Mouse (Mus musculus): Measurements from ENCODE around the gene Itga6. TPM values are rescaled to one million over a fixed set of nuclear protein-coding genes. Genes with fewer than 3 reads are reported as not detected.
A peak's percentile ranks its signal among the peaks of the same experiment; 100 is the strongest.

The Itga6 gene
- polyA plus RNA-seq, 1 experiment, result 151 TPM

DNA sequence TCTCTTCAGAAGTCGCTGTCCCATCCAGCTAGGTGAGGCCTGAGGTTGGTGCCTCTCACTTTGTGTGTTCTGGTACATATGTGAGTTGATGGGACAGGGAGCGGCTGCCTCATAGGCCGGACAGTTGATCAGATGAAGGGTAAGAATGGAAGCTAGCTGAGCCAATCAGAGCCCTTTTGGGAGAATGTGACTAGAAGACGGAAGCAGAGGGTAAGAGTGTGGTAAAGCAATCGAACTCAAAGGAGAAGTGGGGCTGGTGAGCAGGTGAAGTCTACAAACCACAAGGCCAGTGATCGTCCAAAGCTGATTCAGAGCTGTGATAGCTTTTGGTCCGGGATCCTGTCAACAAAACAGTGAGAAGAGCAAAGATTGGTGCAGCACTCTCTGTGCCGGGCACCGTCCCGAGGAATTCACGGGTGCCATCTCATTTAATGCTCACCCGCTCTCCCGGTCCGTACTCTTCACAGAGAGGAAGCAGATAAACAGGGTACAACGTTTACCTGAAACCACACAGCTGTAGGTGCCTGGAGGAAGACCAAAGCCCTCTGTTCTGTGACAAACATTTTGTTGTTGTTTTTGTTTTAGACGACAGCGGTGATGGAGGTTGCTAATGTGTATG lies 9.8 kb upstream of the Itga6 start:
- Histone ChIP-seq H3K9ac (ENCODE audit: low read depth, poor library complexity, severe bottlenecking) (no peak overlapping the region), H3K36me3 (ENCODE audit: control insufficient read depth, insufficient read depth, low read length, poor library complexity, severe bottlenecking) (no peaks in the 10 kb centered on the region), H3K9me3 (replicated peaks; ENCODE audit: control insufficient read depth, insufficient read depth, low read length, poor library complexity, severe bottlenecking) (no peaks in the 10 kb centered on the region), H3K27me3 (ENCODE audit: control insufficient read depth, insufficient read depth, low read length, poor library complexity, severe bottlenecking) (no peaks in the 10 kb centered on the region), H3K27ac (ENCODE audit: insufficient read depth, low read length) (no peak overlapping the region), H3K4me1 (ENCODE audit: control insufficient read depth, insufficient read depth, low read length) (peaks cover under 1% of the 10 kb centered on the region), H3K4me3 (ENCODE audit: low read depth, low read length) (no peak overlapping the region)
- TF ChIP-seq CTCF (IDR thresholded peaks at IDR 0.05; ENCODE audit: low read depth, low read length), result no peak
- TF ChIP-seq POLR2A (IDR thresholded peaks at IDR 0.05; ENCODE audit: insufficient read depth, low read length), result no peak
- no peak for TF ChIP-seq EP300 (IDR thresholded peaks at IDR 0.05; ENCODE audit: insufficient read depth, low read depth, low read length)

GRCm38 (mm10) chr2:71736213-71736612 lies 9.2 kb upstream of the Itga6 start:
- H3K4me1 ChIP-seq (ENCODE audit: control insufficient read depth, insufficient read depth, low read length), result no peaks in the 10 kb centered on the region
- no peaks in the 10 kb centered on the region for H3K9me3 ChIP-seq (replicated peaks; ENCODE audit: control insufficient read depth, insufficient read depth, low read length, poor library complexity, severe bottlenecking)
- no peak overlapping the region for H3K4me3 ChIP-seq (ENCODE audit: low read depth, low read length)
- no peaks in the 10 kb centered on the region for H3K36me3 ChIP-seq (ENCODE audit: control insufficient read depth, insufficient read depth, low read length, poor library complexity, severe bottlenecking)
- no peak overlapping the region for H3K27ac ChIP-seq (ENCODE audit: insufficient read depth, low read length)
- H3K27me3 ChIP-seq (ENCODE audit: control insufficient read depth, insufficient read depth, low read length, poor library complexity, severe bottlenecking), result no peaks in the 10 kb centered on the region
- no peak for TF ChIP-seq POLR2A (IDR thresholded peaks at IDR 0.05; ENCODE audit: insufficient read depth, low read length)
- peak; percentile 19 for TF ChIP-seq CTCF (IDR thresholded peaks at IDR 0.05; ENCODE audit: low read depth, low read length)
- no peak overlapping the region for H3K9ac ChIP-seq (ENCODE audit: low read depth, poor library complexity, severe bottlenecking)

- Histone ChIP-seq H3K27me3 (ENCODE audit: control insufficient read depth, insufficient read depth, low read length, poor library complexity, severe bottlenecking) (no peaks in the 10 kb centered on the region), H3K27ac (ENCODE audit: insufficient read depth, low read length) (no peak overlapping the region), H3K9ac (ENCODE audit: low read depth, poor library complexity, severe bottlenecking) (no peak overlapping the region), H3K4me1 (ENCODE audit: control insufficient read depth, insufficient read depth, low read length) (peaks cover 2% of the 10 kb centered on the region), H3K4me3 (ENCODE audit: low read depth, low read length) (no peak overlapping the region), H3K9me3 (replicated peaks; ENCODE audit: control insufficient read depth, insufficient read depth, low read length, poor library complexity, severe bottlenecking) (no peaks in the 10 kb centered on the region), H3K36me3 (ENCODE audit: control insufficient read depth, insufficient read depth, low read length, poor library complexity, severe bottlenecking) (no peaks in the 10 kb centered on the region)
- TF ChIP-seq CTCF (IDR thresholded peaks at IDR 0.05; ENCODE audit: low read depth, low read length) (no peak), POLR2A (IDR thresholded peaks at IDR 0.05; ENCODE audit: insufficient read depth, low read length) (no peak), EP300 (IDR thresholded peaks at IDR 0.05; ENCODE audit: insufficient read depth, low read depth, low read length) (no peak)
These were observed 6.1 kb upstream of the Itga6 start for GRCm38 (mm10) chr2:71739173-71739860.

GRCm38 (mm10) chr2:71742557-71742956 lies 2.9 kb upstream of the Itga6 start:
- H3K4me3 ChIP-seq (ENCODE audit: low read depth, low read length), result no peak overlapping the region
- H3K27ac ChIP-seq (ENCODE audit: insufficient read depth, low read length), result peak overlapping the region; percentile 6; the same call in 1 of the 2 replicates
- H3K27me3 ChIP-seq (ENCODE audit: control insufficient read depth, insufficient read depth, low read length, poor library complexity, severe bottlenecking), result no peaks in the 10 kb centered on the region
- no peaks in the 10 kb centered on the region for H3K36me3 ChIP-seq (ENCODE audit: control insufficient read depth, insufficient read depth, low read length, poor library complexity, severe bottlenecking)
- peaks cover 2% of the 10 kb centered on the region for H3K4me1 ChIP-seq (ENCODE audit: control insufficient read depth, insufficient read depth, low read length)
- no peak for TF ChIP-seq POLR2A (IDR thresholded peaks at IDR 0.05; ENCODE audit: insufficient read depth, low read length)
- no peak for TF ChIP-seq CTCF (IDR thresholded peaks at IDR 0.05; ENCODE audit: low read depth, low read length)
- TF ChIP-seq EP300 (IDR thresholded peaks at IDR 0.05; ENCODE audit: insufficient read depth, low read depth, low read length), result no peak
- 0 out of 2 replicates have a peak overlapping the region, but pooled peaks have one; percentile 3 for H3K9ac ChIP-seq (ENCODE audit: low read depth, poor library complexity, severe bottlenecking)
- H3K9me3 ChIP-seq (replicated peaks; ENCODE audit: control insufficient read depth, insufficient read depth, low read length, poor library complexity, severe bottlenecking), result no peaks in the 10 kb centered on the region

- Histone ChIP-seq H3K27me3 (ENCODE audit: control insufficient read depth, insufficient read depth, low read length, poor library complexity, severe bottlenecking) (no peaks in the 10 kb centered on the region), H3K4me3 (ENCODE audit: low read depth, low read length) (peak overlapping the region; percentile 4; the same call in 1 of the 2 replicates), H3K4me1 (ENCODE audit: control insufficient read depth, insufficient read depth, low read length) (peaks cover 2% of the 10 kb centered on the region), H3K9me3 (replicated peaks; ENCODE audit: control insufficient read depth, insufficient read depth, low read length, poor library complexity, severe bottlenecking) (no peaks in the 10 kb centered on the region), H3K27ac (ENCODE audit: insufficient read depth, low read length) (peak overlapping the region; percentile 73), H3K36me3 (ENCODE audit: control insufficient read depth, insufficient read depth, low read length, poor library complexity, severe bottlenecking) (no peaks in the 10 kb centered on the region), H3K9ac (ENCODE audit: low read depth, poor library complexity, severe bottlenecking) (0 out of 2 replicates have a peak overlapping the region, but pooled peaks have one; percentile 3)
- TF ChIP-seq EP300 (IDR thresholded peaks at IDR 0.05; ENCODE audit: insufficient read depth, low read depth, low read length) (peak; percentile 53; the same call in 1 of the 2 replicates), POLR2A (IDR thresholded peaks at IDR 0.05; ENCODE audit: insufficient read depth, low read length) (no peak)
These were observed 2.0 kb upstream of the Itga6 start for GRCm38 (mm10) chr2:71743377-71743776.

DNA sequence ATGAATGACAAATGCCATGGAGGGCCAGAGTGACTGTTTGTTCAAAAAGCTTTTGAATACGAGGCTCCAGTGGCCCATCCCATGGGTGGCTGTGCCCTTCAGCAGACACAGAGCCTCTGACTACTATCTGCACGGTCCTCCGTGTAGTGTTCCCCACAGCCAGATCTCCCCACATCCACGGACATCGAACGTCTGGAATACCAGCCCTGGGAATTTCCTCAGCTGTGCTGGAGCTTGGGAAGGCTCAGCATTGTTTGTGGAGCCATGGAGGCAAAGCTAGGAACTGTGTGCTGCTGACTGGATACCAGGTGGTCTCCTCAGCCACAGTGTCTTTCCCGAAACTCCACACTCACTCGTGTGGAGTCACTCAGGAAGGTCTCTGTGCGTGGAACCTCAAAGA lies 1.1 kb upstream of the Itga6 start:
- TF ChIP-seq CTCF (IDR thresholded peaks at IDR 0.05; ENCODE audit: low read depth, low read length) (no peak), EP300 (IDR thresholded peaks at IDR 0.05; ENCODE audit: insufficient read depth, low read depth, low read length) (0 out of 2 replicates have a peak, but pooled peaks have one; percentile 41)
- H3K36me3 ChIP-seq (ENCODE audit: control insufficient read depth, insufficient read depth, low read length, poor library complexity, severe bottlenecking), result no peaks in the 10 kb centered on the region
- peak overlapping the region; percentile 44 for H3K4me3 ChIP-seq (ENCODE audit: low read depth, low read length)
- H3K27me3 ChIP-seq (ENCODE audit: control insufficient read depth, insufficient read depth, low read length, poor library complexity, severe bottlenecking), result no peaks in the 10 kb centered on the region
- peaks cover 2% of the 10 kb centered on the region for H3K4me1 ChIP-seq (ENCODE audit: control insufficient read depth, insufficient read depth, low read length)
- H3K27ac ChIP-seq (ENCODE audit: insufficient read depth, low read length), result peak overlapping the region; percentile 90
- H3K9me3 ChIP-seq (replicated peaks; ENCODE audit: control insufficient read depth, insufficient read depth, low read length, poor library complexity, severe bottlenecking), result no peaks in the 10 kb centered on the region
- peak overlapping the region; percentile 67 for H3K9ac ChIP-seq (ENCODE audit: low read depth, poor library complexity, severe bottlenecking)
